Mouse (Mus musculus) gastrocnemius, postnatal 14 days (tissue): ENCODE data around the gene Alpk1. TPM values are rescaled to one million over a fixed set of nuclear protein-coding genes. Genes with fewer than 3 reads are reported as not detected.

ENCODE experiments used
- DNase-seq: peaks from one replicate; pipeline ENCODE4 v3.0.0; 2021; ENCODE audit warnings: mixed read lengths
- intact Hi-C: fragments of 180-260 bp; cut with DNase I; formaldehyde crosslinking; loops from one replicate; pipeline ENCODE4 v1.15.1; 2025; ENCODE audit warnings: low total_unique reads
- long read RNA-seq, 2 experiments: library from polyadenylated mRNA; stranded (forward); transcript quantifications; one replicate each; pipeline ENCODE4 v2.0.0; 2021
- total RNA-seq, 2 experiments: library from RNA; stranded (reverse); gene quantifications; 2 replicates each; pipeline ENCODE4 v1.2.3; 2021

Alpk1 gene
- total RNA-seq = 1 to 10 TPM in 1 of 2 experiments, under 1 TPM in 1; 0.93 to 1.7 TPM
- long read RNA-seq, experiment 1 = 0 reads
- long read RNA-seq, experiment 2 = 0 reads

GRCm38 (mm10) chr3:127780021-127780644, at the start of gene Alpk1:
Gene Alpk1, minus strand, starts transcription at chr3:127780527.
- intact Hi-C loops = no loop called here
- DNase-seq = peak; percentile 51

DNA sequence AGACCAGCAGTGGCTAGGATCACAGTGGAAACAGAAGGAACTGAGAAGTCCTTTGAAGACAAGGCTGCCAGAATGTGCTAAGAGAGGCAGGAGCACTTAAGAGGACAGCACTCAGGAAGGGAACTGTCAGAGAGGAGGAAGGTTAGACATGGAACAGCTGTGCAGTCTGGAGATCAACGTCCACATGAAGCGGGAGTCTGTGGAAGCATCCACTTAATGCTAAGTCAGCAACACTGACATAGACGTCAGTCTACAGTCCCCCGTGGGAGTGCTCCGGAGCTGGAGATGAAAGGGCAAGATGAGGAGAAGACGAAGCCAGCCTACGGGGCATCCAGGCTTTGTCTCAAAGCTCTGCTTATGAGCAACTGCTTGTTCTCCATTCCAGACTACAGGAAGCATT, 46.8 kb upstream of the Alpk1 start:
- intact Hi-C loops = no loop called here
- DNase-seq = no peak

- no peak for DNase-seq
- intact Hi-C loops = no loop called here
Measured at GRCm38 (mm10) chr3:127826503-127826902, 46.2 kb upstream of the Alpk1 start.

DNA sequence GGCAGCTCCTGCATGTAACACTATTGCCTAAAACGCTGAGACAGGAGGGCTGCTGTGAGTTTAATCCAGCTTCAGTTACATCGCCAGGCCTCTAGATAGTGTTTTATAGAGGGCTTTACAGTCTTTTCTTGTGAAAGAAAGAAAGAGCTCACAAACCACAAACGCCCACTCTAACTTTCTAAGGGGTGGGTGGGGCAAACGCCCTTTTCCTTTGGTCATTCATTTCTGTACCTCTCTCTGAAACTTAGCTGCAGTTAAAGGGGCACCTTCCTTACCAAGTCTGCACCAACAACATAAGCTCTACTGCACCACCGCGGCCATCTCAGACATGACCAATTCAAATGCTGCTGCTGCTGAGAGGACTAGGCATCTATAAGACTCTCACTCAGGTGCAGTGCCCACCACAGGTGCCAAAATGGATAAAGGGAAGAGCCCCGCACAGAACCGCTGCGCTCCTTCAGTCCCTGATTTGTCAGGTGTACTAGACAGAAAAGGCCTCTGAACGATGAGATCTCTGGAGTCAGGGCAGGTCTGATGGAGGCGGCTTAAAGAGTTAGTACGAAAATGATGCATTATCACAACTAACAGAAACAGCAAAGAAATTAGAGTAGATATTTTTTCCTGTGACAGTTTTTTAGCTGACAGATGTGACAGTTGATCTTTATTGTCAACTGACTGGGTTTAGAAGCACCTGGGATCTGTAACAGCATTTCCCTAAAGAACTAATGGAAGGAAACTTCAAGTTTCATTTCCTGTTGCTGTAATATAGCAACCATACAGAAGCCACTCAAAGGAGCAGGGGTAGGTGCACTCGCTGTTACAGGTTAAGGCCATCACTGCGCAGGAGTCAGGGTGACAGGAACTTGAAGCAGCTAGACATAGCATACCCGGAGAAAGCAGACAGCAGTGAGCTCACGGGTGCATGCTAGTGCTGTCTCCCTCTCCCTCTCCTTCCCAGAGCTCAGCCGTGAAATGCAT, 43.8 kb upstream of the Alpk1 start:
- no peak for DNase-seq
- intact Hi-C loops = no loop called here

DNA sequence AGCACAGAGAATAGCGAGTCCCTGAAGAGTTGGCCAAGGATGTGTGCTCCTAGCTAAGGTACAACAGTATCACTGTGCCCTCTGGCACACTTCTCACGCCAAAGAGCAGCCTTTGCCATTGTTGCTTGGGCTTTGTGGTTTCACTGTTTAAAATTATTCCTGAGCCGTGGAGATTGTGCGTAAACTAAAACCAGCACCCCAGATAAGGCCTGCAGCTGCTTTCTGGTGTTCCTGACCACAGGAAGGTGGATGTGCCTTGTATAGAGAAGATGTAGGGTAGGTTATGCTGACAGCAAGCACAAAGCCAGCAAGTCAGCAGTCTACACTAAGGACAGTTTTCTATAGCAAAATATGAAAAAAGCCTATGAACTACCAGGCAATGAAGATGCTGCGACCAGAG, 40.9 kb upstream of the Alpk1 start:
- intact Hi-C loops = no loop called here
- DNase-seq = no peak

DNA sequence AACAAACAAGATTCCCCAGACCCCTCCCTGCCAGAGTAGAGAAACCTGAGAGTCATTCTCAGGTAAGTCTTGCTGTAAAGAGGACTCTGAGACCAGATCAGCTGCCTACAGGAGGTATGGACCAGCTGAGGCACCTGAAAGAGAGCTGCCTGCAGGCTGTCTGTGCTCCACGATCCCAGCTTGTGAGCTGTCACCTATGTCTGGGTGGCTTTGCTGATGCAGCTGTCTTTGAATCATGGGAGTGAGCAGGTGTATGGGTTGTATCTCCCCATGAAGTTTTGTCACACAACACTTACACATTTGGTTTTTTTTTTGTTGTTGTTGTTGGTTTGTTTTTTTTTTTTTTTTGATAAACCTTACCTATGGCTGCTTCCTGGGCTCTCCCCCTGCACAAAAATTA, 40.1 kb upstream of the Alpk1 start:
- intact Hi-C loops = no loop called here
- no peak for DNase-seq

- DNase-seq = no peak
- intact Hi-C loops = no loop called here
Measured at GRCm38 (mm10) chr3:127818694-127819663, 38.7 kb upstream of the Alpk1 start.

DNA sequence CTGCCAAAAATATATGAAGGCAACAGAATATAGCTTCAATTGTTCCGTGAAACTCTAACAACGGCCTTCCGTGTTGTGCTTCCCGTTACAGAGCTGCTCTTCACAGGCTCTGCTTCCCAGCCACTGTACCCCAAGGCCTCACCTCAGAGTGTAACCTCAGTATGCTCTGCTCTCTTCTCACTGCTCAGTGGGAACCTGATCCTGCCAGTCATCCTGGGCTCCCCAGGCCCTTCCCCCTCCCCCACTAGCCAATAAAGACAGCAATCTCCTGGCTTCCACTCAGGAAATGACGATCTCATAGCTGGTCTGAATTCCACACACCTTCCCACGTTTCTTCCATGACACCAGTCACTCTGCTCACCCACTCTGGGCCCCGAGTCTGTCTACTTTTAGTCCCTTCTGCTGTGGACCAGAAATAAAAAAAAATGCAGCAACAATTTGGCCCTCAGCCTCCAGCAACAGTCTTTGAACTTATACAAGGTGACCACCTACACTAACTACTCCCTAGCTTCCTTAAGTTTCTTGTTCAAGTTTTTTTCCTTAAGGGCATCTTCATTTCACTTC, 36.9 kb upstream of the Alpk1 start:
- intact Hi-C loops = no loop called here
- peak; percentile 11 for DNase-seq

GRCm38 (mm10) chr3:127809103-127809502, 28.8 kb upstream of the Alpk1 start:
- DNase-seq = no peak
- intact Hi-C loops = no loop called here

- no peak for DNase-seq
- intact Hi-C loops = no loop called here
Measured at GRCm38 (mm10) chr3:127807846-127808245, 27.5 kb upstream of the Alpk1 start.

DNA sequence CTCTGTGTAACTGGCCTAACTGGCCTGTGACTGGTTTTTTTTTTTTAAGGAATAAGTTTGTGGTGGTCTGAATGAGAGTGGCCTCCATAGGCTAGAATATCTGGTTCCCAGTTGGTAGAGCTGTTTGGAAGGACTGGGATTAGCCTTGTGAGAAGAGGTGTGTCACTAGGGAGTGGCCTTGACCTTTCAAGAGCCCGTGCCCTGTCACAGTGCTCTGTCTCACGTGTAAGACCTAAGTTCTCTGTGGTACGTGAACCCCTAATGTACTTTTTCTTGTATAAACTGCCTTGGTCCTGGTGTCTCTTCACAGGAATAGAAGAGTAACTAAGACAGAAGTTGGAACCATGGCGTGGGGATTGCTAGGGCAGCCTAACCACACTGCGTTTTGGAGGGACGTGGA, 25.7 kb upstream of the Alpk1 start:
- intact Hi-C loops = no loop called here
- DNase-seq = no peak

DNA sequence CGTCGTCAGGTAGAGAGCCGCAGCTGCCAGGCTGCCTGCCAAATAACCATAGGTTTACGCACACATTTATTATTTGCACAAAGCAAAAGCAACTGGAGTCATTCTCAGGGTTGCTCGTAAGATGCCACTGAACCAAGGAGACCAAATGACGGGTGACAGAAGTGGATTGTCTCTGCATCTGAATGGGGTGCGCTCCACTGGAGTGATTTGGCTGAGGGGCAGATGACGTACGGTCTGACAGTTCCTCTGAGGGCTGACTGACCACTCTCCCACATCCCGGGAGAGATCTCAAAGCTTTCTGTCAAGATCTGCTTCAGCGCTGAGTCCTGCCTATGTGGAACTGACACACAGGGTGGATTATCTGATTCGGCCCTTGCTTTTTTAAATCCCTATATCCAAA, 24.7 kb upstream of the Alpk1 start:
- intact Hi-C loops = no loop called here
- no peak for DNase-seq

GRCm38 (mm10) chr3:127804439-127804838, 24.1 kb upstream of the Alpk1 start:
- no peak for DNase-seq
- intact Hi-C loops = no loop called here

DNA sequence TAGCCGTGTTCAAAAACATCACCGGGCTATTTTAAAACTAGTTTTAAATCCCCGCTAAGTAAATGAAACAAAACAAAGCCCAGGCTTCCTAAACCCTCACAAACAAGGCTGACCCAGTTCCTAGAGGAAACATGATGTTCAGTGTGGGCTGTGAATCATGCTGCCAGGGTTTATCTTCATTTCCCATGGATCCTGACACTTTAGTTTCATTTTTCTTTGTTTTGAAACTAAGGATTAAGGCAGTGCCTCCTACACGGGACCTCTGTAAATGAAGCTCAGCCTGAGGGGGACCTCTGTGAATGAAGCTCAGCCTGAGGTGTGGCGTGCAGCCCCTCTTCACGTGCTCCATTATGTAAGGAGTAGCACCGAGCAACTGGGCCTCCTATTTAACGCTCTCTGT, 22.5 kb upstream of the Alpk1 start:
- DNase-seq = no peak
- intact Hi-C loops = no loop called here

- intact Hi-C loops = no loop called here
- DNase-seq = no peak
Measured at GRCm38 (mm10) chr3:127801162-127801561, 20.8 kb upstream of the Alpk1 start.

GRCm38 (mm10) chr3:127796271-127796670, 15.9 kb upstream of the Alpk1 start:
- no peak for DNase-seq
- intact Hi-C loops = no loop called here

GRCm38 (mm10) chr3:127795762-127796161, 15.4 kb upstream of the Alpk1 start:
- intact Hi-C loops = no loop called here
- no peak for DNase-seq

DNA sequence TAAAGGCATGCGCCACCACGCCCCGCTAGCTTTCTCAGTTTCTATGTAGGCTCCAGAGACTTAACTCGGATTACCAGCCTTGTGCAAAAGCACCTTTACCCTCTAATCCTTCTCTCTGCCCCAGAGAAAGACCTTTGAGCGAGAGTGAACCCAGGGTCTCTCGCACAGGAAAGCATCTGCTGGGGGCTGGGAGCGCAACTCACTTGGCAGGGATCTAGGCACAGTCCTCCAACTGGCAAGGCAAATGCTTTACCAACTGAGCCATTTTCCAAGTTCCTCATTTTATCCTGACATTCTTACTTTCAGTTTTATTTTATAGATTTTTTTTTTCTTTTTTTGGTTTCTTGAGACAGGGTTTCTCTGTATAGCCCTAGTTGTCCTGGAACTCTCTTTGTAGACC, 12.7 kb upstream of the Alpk1 start:
- DNase-seq = no peak
- intact Hi-C loops = no loop called here
